Mouse (Mus musculus) hindbrain, embryonic 16.5 days (tissue): ENCODE measurements around the gene Gpt2. TPM values are rescaled to one million over a fixed set of nuclear protein-coding genes. Genes with fewer than 3 reads are reported as not detected.

Experiments
- ATAC-seq: fragments of 200-750 bp; cut with Nextera tagmentation; 2 replicates; pipeline ENCODE4 v1.8.0; 2017; ENCODE audit warnings: moderate TSS enrichment, moderate library complexity
- H3K27ac ChIP-seq: fragments of 300-500 bp; sonication (generic); 2 replicates; pipeline ENCODE4 v1.5.1; 2014; ENCODE audit warnings: low read depth, mild to moderate bottlenecking, control low read depth, low read length, moderate library complexity
- H3K27me3 ChIP-seq: fragments of 300-500 bp; sonication (generic); replicated peaks from 2 replicates; pipeline ENCODE4 v1.6.1; 2014; ENCODE audit warnings: low read length; ENCODE audit not compliant: control insufficient read depth, insufficient read depth
- H3K36me3 ChIP-seq: fragments of 300-500 bp; sonication (generic); 2 replicates; pipeline ENCODE4 v1.6.1; 2014; ENCODE audit warnings: mild to moderate bottlenecking, low read length, moderate library complexity, mixed read lengths; ENCODE audit not compliant: control insufficient read depth, insufficient read depth
- H3K4me1 ChIP-seq: fragments of 300-500 bp; sonication (generic); 2 replicates; pipeline ENCODE4 v1.6.1; 2014; ENCODE audit warnings: low read depth, low read length; ENCODE audit not compliant: control insufficient read depth, insufficient read depth
- H3K4me2 ChIP-seq: fragments of 300-500 bp; sonication (generic); 2 replicates; pipeline ENCODE4 v1.6.1; 2014; ENCODE audit warnings: mild to moderate bottlenecking, low read length, control low read depth, moderate library complexity
- H3K4me3 ChIP-seq: fragments of 300-500 bp; sonication (generic); 2 replicates; pipeline ENCODE4 v1.5.1; 2014; ENCODE audit warnings: mild to moderate bottlenecking, low read length, control low read depth, moderate library complexity
- H3K9ac ChIP-seq: fragments of 300-500 bp; sonication (generic); 2 replicates; pipeline ENCODE4 v1.6.1; 2014; ENCODE audit warnings: low read depth, mild to moderate bottlenecking, control low read depth, low read length, moderate library complexity
- H3K9me3 ChIP-seq: fragments of 300-500 bp; sonication (generic); 2 replicates; pipeline ENCODE4 v1.6.1; 2014; ENCODE audit warnings: mild to moderate bottlenecking, low read length, moderate library complexity; ENCODE audit not compliant: control insufficient read depth
- WGBS: fragments of 180-500 bp; shearing (Covaris S2); extraction: QIAGEN DNeasy Blood & Tissue Kit; methylation state at CpG from one replicate; pipeline ENCODE4 v1.1.7; 2014; 5-methylcytosine and 5-hydroxymethylcytosine counted together
- polyA plus RNA-seq: library from polyadenylated mRNA; unstranded; fragments of >200 nt; fragmentation: Nextera tagmentation; extraction: Ambion mirVana; gene quantifications from 2 replicates; pipeline ENCODE4 v1.2.1, GENCODE M21; 2015

The Gpt2 gene
- polyA plus RNA-seq, 1 experiment from 2014 or later = 62.2 TPM

DNA sequence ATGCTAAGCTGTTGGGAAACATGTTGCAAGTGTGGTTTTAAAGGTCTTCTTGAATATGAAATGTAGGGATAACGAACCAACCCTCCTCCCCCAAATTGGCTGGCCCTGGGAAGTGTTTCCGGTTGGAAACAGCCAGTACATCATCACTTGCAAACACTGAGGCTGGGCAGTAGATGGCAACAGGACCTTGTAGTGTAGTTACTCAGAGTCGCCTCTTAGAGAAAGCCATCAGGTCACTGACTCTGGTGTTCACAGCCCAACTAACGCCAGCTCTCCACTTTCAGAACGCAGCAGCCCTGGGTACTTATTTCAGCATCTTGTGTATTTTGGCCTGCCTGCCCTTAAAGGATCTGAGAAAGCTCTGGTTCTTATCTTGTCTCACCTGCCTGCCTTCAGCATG is 31.6 kb upstream of the Gpt2 start:
- H3K4me1 ChIP-seq = no peaks in the 10 kb centered on the region
- H3K36me3 ChIP-seq = no peaks in the 10 kb centered on the region
- H3K9me3 ChIP-seq = no peaks in the 10 kb centered on the region
- H3K27ac ChIP-seq = no peak overlapping the region
- WGBS = 44% methylated on average over 5 of the region's 5 CpGs
- H3K4me2 ChIP-seq = no peak overlapping the region
- ATAC-seq = no peak
- no peak overlapping the region for H3K9ac ChIP-seq
- no peaks in the 10 kb centered on the region for H3K27me3 ChIP-seq
- H3K4me3 ChIP-seq = no peak overlapping the region

DNA sequence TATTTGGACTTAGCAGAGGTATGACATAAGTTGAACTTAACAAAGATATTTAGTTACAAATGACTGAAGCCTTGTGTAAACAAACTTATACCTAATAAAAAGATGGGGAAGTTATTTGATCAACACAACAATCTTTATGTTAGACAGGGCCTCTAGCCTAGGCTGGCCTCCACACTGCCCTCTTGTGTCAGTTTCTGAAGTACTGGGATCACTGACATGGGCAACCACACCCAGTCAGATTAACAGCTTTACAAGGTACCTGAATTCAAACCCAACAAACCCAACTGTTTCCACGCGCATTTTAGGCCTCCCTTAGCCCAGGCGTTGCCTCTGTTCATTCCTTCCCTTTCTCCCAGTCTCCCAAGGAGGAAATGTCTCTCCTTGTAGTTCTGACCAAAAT is 31.0 kb upstream of the Gpt2 start:
- Histone ChIP-seq H3K27me3 (no peaks in the 10 kb centered on the region), H3K9ac (no peak overlapping the region), H3K4me1 (no peaks in the 10 kb centered on the region), H3K4me2 (no peak overlapping the region), H3K27ac (no peak overlapping the region), H3K4me3 (no peak overlapping the region), H3K36me3 (no peaks in the 10 kb centered on the region), H3K9me3 (no peaks in the 10 kb centered on the region)
- ATAC-seq = no peak
- WGBS = 87% methylated on average over 3 of the region's 3 CpGs

DNA sequence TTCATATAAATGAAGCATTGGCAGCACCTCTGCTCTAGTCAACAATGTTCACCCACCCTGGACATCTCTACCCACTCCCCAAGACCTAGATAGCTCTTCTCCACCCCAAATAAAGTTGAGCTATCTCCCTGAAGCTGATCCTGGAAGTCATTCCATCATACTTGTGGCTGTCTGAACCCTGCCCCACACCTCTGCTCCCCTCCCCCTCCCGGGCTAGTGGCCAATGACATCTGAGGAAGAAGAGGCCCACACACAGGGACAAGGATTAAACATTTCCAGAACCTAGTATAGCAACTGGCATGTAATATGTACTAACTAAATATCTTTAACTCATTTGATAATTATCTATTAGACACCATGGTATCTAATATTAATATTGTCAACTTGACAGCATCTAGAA is 29.9 kb upstream of the Gpt2 start:
- Histone ChIP-seq H3K36me3 (no peaks in the 10 kb centered on the region), H3K4me2 (no peak overlapping the region), H3K9ac (no peak overlapping the region), H3K27me3 (no peaks in the 10 kb centered on the region), H3K9me3 (no peaks in the 10 kb centered on the region), H3K4me1 (no peaks in the 10 kb centered on the region), H3K27ac (no peak overlapping the region), H3K4me3 (no peak overlapping the region)
- no peak for ATAC-seq
- 89% methylated on average over 1 of the region's 1 CpGs for WGBS

GRCm38 (mm10) chr8:85464316-85464715 is 28.1 kb upstream of the Gpt2 start:
- H3K27me3 ChIP-seq = no peaks in the 10 kb centered on the region
- no peak overlapping the region for H3K4me2 ChIP-seq
- no peak overlapping the region for H3K27ac ChIP-seq
- no peak for ATAC-seq
- H3K4me1 ChIP-seq = no peaks in the 10 kb centered on the region
- no peak overlapping the region for H3K4me3 ChIP-seq
- H3K9me3 ChIP-seq = no peaks in the 10 kb centered on the region
- H3K9ac ChIP-seq = no peak overlapping the region
- no peaks in the 10 kb centered on the region for H3K36me3 ChIP-seq

- H3K4me2 ChIP-seq = no peak overlapping the region
- WGBS = 86% methylated on average over 4 of the region's 4 CpGs
- H3K4me1 ChIP-seq = no peaks in the 10 kb centered on the region
- H3K9ac ChIP-seq = no peak overlapping the region
- H3K9me3 ChIP-seq = no peaks in the 10 kb centered on the region
- ATAC-seq = no peak
- H3K36me3 ChIP-seq = no peaks in the 10 kb centered on the region
- no peak overlapping the region for H3K27ac ChIP-seq
- no peak overlapping the region for H3K4me3 ChIP-seq
- H3K27me3 ChIP-seq = no peaks in the 10 kb centered on the region
Observed at GRCm38 (mm10) chr8:85466056-85466455, 26.3 kb upstream of the Gpt2 start.

GRCm38 (mm10) chr8:85470753-85471152 is 21.6 kb upstream of the Gpt2 start:
- no peak overlapping the region for H3K4me2 ChIP-seq
- ATAC-seq = no peak
- H3K9ac ChIP-seq = no peak overlapping the region
- H3K4me3 ChIP-seq = no peak overlapping the region
- H3K27ac ChIP-seq = no peak overlapping the region
- H3K9me3 ChIP-seq = no peaks in the 10 kb centered on the region
- 84% methylated on average over 8 of the region's 8 CpGs for WGBS
- no peaks in the 10 kb centered on the region for H3K27me3 ChIP-seq
- H3K4me1 ChIP-seq = no peaks in the 10 kb centered on the region
- no peaks in the 10 kb centered on the region for H3K36me3 ChIP-seq

DNA sequence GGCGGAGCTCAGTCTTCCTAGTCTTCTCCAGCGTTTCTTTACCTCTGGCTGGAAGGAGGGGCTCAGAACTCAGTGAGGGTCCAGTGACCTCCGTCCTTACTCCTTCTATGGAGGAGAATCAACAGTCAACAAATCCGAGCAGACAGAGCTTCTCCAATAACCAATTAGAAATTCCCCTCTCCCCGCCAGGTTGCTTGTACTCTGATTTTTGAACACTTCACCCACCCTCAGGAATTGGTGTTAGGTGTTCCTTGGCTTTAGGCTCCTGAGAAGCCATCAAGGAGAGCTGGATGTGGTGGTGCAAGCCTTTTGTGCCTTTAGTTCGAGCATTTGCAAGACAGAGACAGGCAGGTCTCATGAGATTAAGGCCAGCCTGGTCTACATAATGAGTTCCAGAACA is 19.6 kb upstream of the Gpt2 start:
- H3K4me2 ChIP-seq = no peak overlapping the region
- H3K9ac ChIP-seq = no peak overlapping the region
- H3K36me3 ChIP-seq = no peaks in the 10 kb centered on the region
- no peaks in the 10 kb centered on the region for H3K4me1 ChIP-seq
- H3K27ac ChIP-seq = no peak overlapping the region
- no peak for ATAC-seq
- no peaks in the 10 kb centered on the region for H3K27me3 ChIP-seq
- H3K4me3 ChIP-seq = no peak overlapping the region
- WGBS = 63% methylated on average over 6 of the region's 6 CpGs
- no peaks in the 10 kb centered on the region for H3K9me3 ChIP-seq

DNA sequence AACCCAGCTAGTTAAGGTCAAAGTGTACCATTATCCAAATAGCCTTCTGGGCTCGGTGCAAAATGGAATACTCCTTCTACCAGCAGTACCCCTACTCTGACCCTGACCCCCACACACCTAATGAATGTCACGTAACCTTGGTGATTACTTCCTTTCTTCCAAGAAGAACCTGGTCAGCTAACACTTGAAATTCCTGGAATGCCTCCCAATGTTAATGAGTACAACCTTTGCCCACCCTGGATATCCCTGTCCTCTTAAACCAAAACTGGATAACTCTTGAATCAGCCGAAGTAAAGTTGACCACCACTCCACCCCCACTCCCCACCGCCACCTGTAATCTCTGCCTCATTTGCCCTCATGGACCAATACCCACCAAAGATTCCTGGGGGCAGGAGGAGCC is 19.1 kb upstream of the Gpt2 start:
- Histone ChIP-seq H3K4me1 (no peaks in the 10 kb centered on the region), H3K27me3 (no peaks in the 10 kb centered on the region), H3K27ac (no peak overlapping the region), H3K9ac (no peak overlapping the region), H3K4me3 (no peak overlapping the region), H3K9me3 (no peaks in the 10 kb centered on the region), H3K36me3 (no peaks in the 10 kb centered on the region), H3K4me2 (no peak overlapping the region)
- 90% methylated on average over 4 of the region's 4 CpGs for WGBS
- no peak for ATAC-seq

- Histone ChIP-seq H3K36me3 (no peaks in the 10 kb centered on the region), H3K4me3 (no peak overlapping the region), H3K27ac (no peak overlapping the region), H3K4me1 (no peaks in the 10 kb centered on the region), H3K4me2 (no peak overlapping the region), H3K9ac (no peak overlapping the region), H3K9me3 (no peaks in the 10 kb centered on the region), H3K27me3 (no peaks in the 10 kb centered on the region)
- no peak for ATAC-seq
- WGBS = 98% methylated on average over 3 of the region's 3 CpGs
Observed at GRCm38 (mm10) chr8:85474924-85475323, 17.5 kb upstream of the Gpt2 start.

DNA sequence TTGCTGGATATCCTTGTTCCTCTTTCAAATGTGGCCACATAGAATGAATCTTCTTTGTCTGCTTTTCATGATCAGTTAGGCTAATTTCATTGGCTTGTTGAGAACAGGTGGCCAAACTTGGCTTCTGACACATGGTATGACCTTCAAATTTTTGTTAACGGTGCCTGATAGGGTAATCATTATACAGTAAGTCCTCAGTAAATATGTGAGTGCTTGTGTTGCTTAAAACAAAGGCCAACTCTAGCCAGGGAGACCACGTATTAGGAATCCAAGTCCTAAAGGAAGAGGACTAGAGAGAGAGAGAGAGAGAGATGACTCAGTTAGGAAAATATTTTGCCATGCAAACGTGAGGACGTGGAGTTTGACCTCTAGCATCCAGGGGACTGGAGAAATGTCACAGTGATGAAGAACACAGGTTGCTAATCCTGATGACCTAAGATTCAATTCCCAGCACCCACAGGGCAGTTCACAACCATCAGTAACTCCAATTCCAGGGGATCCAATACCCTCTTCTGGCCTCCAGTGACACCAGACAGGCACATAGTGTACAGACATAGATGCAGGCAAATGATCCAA is 15.3 kb upstream of the Gpt2 start:
- H3K4me2 ChIP-seq = no peak overlapping the region
- no peak overlapping the region for H3K4me3 ChIP-seq
- no peaks in the 10 kb centered on the region for H3K36me3 ChIP-seq
- ATAC-seq = no peak
- H3K27me3 ChIP-seq = no peaks in the 10 kb centered on the region
- no peaks in the 10 kb centered on the region for H3K9me3 ChIP-seq
- no peak overlapping the region for H3K9ac ChIP-seq
- no peak overlapping the region for H3K27ac ChIP-seq
- 88% methylated on average over 4 of the region's 4 CpGs for WGBS
- H3K4me1 ChIP-seq = no peaks in the 10 kb centered on the region
